Mouse (Mus musculus) erythroblast, embryonic 14.5 days (primary cell): ENCODE results near the gene Krtap12-1.
"Not testable (repeated sequence)": the region's sequence is repeated elsewhere in the genome, so short reads cannot be mapped to it uniquely, and the experiment has no call there.

ENCODE experiments used
- GATA1 ChIP-seq: IDR thresholded peaks from 2 replicates; pipeline ENCODE4 v1.6.1; 2012; ENCODE audit warnings: low read length, inconsistent platforms, mixed read lengths
- TAL1 ChIP-seq: IDR thresholded peaks from 3 replicates; pipeline ENCODE4 v1.6.1; 2012; ENCODE audit warnings: low read length, inconsistent platforms, mixed read lengths

DNA sequence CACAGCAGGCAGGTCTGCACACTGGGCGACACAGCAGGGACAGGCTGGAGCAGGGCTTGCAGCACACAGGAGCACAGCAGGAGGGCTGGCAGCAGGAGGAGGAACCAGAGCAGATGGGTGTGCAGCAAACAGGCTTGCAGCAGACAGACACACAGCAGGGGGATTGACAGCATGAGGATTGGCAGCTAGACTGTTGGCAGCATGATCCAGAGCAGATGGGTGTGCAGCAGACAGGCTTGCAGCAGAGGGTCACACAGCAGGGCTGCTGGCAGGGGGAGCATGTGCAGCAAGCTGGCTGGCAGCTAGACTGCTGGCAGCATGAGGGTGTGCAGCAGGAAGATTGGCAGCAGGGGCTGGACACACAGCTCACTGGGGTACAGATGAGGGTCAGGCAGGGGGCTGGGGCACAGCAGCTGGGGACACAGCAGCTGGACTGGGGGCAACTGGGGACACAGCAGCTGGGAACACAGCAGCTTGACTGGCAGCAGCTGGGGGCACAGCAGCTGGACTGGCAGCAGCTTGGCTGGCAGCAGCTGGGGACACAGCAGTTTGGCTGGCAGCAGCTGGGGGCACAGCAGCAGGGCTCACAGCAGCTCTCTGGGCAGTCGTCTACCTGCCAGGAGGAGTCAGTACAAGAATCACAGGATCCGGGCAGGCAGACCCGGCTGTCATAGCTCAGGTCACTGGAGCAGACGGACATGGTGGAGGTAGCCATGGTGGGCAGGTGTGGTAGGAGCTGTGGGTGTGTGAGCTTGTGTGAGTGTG, 21.7 kb downstream of the Krtap12-1 start, which contains the start of gene Gm18596:
- not testable (repeated sequence) for TF ChIP-seq GATA1, TAL1
